Mouse (Mus musculus): Measurements from ENCODE around the gene Micall1. TPM values are rescaled to one million over a fixed set of nuclear protein-coding genes. Genes with fewer than 3 reads are reported as not detected.

Micall1 gene
- total RNA-seq, 1 experiment from 2014 or later: 57.5 TPM

DNA sequence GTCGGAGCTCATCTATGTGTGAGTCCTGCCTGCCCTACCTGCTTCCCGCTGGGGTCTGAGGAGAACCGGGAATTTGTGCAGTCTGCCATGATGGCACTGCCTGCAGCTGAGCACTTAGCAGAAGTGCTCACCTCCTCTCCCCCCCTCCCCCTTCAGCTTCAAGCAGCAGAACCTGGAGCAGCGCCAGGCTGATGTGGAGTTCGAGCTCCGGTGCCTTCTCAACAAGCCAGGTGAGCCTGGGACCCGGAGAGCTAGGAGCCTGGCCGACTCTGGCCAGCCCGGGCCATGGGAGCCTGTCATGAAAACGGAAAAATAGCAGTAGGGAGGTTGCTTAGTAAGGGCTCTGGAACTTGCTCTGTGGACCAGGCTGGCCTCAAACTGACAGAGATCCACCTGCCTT lies 22.1 kb downstream of the Micall1 start:
- DNase-seq: no peak

DNA sequence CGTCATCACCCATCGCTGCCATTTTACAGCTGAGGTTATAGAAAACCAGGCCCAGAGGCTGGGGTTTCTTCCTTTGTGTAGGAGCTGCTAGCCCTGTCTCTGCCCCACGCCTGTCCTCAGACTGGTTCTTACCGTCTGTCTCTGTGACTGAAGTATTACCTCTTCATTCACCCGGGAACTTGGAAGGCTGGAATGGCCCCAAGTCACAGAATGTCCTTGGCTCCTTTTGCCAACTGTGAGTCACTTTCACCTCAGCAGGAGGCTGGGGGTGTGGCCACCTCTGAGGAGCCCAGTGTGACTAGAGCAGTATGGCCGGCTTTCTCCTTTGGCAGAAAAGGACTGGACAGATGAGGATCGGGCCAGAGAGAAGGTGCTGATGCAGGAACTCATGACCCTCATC lies 22.7 kb downstream of the Micall1 start:
- peak; percentile 83 for DNase-seq

DNA sequence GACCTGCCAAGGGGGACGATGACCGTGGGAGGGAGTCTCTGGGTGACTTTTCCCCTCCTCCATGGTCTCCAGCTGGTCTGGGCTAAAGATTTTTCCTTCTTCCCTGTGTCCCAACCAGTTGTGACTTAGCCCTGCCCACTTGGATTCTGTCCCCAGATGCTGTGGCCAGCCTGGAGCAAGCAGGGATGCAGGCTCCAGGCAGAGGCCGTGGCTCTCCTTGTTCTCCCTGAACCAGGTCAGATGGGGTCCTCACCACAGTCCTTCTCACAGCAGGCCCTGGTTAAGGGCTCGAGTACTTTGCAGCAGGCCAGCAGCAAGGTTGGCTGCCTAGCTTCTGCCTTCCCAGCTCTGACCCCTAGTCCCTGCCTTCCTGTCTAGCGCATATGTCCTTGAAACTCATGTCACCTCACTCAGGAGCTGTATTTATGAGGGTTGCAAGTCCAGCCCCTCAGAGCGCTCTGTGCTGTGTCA lies 24.5 kb downstream of the Micall1 start:
- no peak for DNase-seq

DNA sequence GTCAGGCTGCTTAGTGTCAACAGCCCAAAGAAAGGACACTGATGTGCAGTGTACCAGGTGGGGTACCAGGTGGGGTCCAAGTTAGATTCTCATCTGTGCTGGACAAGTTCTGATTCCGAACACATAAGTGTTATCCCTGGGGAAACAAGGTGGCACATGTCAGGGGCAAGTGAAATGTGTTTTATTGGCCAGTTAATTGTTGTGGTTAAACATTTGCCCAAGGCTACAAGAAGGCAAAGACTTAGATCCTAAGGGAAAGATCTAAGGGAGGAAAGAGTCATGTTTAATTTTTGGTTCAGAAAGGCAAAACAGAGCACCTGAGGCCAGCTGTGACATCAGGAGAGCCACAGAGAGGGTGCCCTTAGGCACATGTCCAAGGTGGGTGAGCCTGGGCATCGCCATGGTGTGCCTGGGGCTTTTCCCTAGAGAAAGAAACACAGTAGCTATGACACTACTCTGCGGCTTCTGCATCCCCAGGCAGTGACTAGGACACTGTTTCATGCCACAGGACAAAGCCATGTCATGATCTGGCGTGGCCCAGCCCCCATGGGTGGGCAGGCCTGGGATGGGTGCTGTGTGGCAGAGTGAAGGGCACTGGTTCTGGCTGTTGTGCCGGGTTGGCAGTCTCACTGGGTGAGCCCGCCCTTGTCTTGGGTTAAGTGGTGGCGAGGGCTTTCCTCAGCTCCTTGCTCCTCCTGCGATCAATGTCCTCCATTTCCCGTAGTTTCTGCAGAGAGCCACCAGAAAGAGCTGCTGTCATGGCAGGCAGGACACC lies 26.0 kb downstream of the Micall1 start:
- DNase-seq: no peak

DNA sequence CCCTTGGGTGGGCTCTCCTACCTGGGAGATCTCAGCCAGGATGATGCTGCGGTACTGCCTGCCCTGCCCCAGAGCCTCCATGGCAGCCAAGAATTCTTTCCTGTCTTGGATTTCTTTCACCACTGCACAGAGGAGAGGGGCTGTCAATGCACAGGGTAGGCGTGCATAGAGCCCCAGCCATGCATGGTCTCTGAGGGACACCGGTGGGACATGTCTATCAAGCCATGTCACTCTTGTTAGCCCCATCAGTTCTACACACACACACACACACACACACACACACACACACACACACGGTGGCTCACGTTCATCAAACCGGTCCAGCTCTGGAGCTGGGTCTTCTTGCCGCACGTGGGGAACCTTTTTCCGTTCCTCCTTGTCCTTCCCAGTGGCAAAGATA lies 26.6 kb downstream of the Micall1 start:
- DNase-seq: no peak

DNA sequence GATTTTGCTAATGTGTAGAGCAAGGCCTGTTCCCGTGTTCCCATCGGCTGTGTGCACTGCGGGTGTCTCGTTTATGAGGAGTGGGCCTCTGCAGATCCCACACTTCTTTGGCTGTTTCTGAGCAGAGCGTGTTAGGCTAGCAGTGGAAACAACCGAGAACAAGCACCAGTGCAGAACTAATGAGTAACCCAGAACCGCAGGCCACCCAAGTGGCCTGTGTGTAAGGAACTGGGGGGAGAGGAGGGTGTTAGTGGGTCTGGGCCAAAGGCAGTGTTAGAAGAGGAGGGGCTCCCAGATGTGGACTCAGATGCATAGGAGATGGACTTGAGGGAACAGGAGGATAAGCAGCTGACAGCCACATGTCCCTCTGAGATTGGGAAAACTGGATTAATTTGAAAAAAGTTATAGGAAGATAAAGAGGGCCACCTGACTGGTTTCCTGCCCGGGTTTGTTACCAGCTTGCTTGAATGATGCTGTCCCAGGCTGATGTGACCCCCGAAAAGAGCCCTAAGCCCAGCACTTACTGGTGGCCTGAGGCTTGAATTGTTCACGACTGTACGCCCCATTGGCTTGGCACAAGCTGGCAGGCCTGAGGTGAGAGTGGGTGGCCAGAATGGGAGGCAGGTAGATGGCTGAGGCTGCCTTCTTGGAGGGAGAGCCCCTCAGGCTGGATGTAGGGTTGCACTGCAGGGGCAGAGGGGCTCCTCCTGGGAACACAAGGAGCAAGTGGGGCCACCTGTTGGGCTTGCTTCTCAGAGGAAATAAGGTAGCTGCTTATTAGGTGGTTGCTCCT lies 27.3 kb downstream of the Micall1 start:
- DNase-seq: no peak

DNA sequence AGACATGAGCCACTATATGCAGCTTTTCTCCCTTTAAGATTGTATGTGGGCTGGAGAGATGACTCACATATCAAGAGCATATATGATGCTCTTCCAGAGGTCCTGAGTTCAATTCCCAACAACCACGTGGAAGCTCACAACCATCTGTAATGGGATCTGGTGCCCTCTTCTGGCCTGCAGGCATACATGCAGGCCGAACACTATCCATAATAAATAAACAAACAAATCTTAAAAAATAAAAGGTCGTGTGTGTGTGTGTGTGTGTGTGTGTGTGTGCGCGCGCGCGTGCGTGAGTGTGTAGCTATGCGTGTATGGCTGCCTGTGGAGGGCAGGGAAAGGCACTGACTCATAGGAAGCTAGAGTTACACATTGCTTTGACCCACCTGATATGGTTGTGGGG lies 30.9 kb downstream of the Micall1 start:
- DNase-seq: no peak

DNA sequence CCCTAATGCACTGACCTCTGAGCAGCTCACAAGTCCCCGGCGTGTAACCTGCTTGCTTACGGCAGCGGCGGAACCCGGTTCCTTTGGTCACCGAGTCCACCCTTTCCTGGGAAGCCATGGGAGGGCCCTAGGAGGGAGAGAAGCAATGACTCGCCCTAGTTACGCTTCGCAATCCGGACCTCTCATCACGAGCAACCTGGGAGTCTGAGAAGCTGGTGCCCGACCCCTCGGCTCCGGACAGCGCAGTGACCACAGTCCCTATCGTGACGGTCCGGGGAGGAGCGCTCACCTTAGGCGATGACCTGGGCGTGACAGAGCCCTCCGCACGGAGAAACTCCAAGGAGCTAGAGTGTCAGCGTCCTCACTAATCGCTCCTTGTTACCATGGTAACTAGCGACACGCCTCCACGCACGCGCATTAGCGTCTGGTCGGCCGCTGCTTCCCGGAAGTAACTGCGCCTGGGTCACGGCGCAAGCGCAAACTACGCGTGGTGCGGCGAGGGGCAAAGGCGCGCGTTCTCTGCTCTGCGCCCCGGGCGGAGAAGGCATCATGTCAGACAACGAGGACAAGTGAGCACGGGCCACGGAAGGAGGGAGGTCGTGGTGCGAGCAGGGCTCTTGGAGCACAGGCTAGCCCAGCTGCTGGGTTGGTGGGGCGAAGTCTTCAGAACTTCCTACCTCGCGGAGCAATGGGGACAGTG lies 32.3 kb downstream of the Micall1 start, which contains the start of the genes Polr2f and 1700088E04Rik:
Polr2f (plus strand) TSS at position 144 of the 700 bp plus-strand sequence.
1700088E04Rik (minus strand) TSS at position 388 of the 700 bp plus-strand sequence.
- DNase-seq: peak; percentile 96

DNA sequence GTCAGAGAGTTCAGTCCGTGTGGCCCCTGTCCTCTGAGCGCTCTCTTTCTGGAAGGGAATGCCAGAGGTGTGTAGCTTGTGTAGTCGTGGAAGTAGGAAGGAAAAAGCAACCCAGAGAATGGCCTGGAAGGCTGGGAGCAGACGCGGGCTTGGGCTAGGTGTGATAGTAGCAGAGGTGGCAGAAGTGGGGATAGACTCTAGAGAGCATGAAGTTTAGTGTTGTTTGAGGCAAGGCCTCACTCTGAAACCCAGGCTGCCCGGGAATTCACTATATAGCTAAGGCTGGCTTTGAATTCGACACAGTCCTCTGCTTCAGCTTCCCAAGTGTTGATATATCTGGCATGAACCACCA lies 32.8 kb downstream of the Micall1 start:
- DNase-seq: no peak

DNA sequence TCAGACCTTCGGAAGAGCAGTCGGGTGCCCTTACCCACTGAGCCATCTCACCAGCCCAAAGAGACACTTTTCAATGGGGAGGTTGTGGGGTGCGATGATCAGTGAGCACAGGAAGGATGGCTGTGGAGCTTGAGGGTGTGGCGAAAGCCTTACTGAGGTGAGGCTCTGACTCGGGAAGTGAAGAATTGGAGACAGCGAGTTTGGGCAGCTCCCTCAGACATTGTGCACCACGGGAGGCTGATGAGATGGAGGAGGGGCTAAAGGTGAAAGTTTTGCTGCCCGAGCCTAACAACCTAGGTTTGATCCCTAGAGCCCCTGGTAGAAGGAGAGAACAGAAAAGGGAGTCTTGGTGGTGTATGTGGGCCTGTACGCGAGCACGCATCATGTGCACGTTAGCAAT lies 34.6 kb downstream of the Micall1 start:
- DNase-seq: no peak

DNA sequence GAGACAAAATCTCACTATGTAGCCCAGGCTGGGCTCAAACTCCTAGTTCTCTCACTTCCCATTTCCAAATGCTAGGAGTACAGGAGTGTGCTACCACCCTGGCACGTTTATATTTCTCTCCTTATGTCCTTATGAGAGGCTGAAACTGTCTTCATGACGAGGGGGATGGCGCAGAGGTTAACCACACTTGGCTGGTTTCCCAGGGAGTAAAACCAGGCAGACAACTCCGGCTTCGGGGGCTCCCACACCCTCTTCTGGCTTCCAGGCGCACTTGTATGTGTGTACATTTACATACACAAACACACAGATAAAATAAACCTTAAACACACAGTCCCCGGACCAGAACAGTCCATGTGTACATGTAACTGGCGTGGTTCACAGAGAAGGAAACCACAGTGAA lies 35.3 kb downstream of the Micall1 start:
- no peak for DNase-seq

DNA sequence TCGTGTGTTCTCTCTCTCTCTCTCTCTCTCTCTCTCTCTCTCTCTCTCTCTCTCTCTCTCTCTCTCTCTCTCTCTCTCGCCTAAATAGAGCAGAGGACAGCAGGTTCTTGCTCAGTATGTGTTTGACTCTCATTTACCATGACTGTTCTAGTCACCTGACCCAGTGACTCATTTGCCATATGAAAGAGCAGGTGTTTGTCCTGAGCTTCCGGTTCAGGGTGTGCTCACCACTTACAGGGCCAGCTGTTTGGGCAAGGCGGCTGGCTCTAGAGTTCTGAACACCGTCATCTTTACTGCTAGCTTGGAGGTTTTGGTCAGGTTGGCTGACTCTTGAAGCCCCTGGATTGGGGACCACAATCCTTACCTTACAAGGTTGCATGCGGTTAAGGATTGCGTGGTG lies 36.8 kb downstream of the Micall1 start:
- no peak for DNase-seq

DNA sequence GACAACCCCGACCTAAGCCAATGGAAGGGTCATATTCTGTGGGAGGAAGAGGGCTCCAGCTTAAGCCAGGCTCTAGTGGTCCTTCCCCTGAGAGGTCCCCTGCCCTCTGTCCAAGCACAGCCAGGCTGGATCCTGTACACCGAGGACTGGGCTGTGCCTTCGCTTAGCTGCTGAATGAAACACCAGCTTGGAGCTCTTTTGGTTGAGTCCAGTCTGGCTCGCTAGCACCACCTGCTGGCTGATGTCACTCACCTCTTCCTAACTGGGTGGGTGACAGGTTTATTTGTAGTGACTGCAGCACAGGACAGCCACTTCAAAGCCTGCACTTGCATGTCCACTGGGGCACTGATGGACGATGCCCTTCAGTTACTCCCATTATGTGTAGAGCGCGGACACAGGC lies 39.8 kb downstream of the Micall1 start:
- DNase-seq: peak; percentile 88

DNA sequence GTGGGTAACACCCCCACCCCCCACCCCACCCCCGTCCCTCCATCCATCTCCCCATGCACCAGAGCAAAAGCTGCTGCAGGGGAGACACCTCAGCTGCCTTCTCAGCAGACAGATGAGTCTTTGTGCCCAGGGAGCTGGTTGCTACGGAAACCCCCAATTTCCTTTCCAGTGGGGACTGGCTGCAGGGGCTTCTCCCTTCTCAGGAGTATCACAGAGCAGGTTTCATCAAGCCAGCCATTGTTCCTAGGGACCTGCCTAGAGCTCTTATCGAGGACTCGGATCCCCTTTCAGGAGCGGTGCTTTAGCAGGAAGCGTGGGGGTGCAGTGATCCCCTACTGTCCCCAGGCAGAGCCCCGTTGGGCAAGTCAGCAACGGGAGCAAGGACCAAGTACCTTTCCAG lies 43.2 kb downstream of the Micall1 start:
- no peak for DNase-seq

DNA sequence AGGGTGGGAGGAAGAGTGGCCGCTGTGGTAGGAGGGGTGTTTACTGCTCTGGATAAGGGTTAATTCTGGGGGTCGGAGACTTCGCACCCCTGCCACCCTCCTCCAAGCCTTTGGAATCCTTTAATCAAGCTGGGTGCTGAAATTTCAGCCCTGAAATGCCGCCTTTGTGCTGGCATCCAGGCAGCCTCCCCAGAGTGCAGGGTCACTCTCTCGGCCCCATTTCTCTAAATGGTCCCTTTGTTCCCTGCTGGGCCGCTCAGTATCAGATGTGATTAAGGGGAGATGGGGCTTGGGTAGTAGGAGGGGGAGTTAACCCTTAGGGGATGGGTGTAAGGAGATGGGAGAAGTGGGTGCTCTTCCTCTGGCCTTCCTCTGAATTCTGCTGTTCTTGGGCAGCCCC lies 44.0 kb downstream of the Micall1 start:
- DNase-seq: no peak

DNA sequence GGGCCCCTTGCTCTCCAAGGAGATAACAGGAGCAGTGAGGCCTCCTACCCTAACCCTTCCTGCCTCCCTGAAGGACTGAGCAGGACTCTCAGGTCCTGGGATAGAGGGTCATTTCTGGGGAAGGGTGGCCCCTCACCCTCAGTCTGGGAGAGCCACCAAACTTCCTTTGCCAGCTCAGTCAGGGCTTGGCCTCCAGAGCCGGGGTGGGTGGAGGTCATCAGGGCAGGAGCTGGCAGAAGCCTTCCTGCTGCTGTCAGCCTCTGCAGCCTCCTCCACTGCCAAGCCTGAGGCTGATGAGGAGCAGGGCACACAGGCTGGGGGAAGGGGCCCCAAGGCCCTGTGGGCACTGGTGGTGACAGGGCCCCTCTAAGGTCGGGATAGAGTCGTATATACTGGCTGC lies 46.9 kb downstream of the Micall1 start:
- no peak for DNase-seq

DNA sequence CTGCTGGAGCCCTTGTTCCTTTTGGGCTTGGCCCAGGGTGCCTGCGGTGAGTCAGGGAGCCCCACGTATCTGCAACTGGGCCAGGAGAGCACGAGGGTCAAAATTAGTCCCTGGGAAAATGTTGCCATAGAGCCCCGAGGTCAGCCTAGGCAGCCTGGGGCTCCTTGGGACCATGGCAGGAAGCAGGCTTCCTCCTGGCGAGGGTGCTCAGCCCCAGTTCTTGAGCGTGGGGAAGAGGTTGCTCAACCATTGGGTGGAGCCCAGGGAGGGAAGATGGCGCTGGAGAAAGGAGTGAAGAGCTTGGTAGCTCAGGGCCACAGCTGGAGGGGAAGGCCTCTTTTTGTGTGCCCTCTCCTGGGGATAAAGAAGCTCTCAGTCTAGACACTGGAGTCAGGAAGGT lies 53.6 kb downstream of the Micall1 start:
- no peak for DNase-seq

DNA sequence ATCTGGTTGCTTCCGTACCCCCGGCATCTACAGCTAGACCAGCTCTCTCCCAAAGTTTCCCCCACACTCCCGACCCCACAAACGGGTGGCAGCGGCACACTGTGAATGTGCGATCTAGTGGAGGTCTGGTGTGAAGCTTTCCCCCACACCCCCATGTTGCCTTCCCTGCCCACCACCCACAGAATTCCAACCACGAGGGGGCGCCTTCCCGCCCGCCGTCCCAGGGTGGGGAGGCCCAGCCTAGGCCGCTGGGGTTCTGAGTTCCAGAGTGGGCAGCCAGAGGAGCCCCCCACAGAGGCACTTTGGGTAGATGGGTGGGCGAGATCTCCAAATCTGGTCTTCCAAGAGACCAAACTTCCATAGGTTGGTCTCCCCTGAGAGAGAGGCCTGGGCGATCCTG lies 54.1 kb downstream of the Micall1 start:
- DNase-seq: no peak

DNA sequence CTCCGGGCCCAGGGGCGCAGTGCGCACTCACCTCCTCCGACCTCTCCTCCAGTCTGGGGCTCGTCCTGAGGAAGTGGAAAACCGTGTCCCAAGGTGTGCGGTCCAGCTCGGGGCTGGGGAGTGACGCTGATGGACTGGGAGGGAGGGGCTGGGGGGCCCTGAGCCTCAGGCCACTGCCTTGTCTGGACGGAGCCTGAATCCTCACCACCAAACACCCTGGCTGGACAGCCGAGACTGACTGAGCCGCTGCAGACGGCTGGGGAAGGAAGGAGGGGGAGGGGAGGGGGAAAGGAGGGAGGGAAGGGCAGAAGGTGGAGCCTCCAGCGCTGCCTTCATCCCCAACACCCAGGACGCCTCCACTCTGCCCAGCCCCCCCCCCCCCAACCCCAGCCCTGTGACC lies 55.6 kb downstream of the Micall1 start:
- DNase-seq: no peak

DNA sequence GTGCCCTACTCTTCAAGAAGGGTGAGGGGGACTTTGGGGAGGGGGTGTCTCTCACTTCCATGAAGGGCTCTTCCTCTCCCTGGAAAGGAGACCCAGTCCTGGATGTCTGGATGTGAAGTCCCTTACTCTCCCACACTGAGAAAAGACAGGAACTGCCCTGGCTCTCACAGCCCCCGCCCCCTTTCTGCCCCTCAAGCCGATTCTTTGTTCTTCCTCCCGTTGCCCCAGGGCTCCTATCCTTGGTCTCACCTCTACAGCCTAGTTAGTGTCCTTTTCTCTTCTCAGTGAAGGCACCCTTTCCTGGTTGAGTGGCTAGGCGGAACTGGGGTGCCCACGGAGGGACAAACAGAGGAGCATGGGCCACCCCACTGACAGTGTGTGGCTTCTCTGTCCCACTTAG lies 56.4 kb downstream of the Micall1 start, which contains the start of gene Sox10:
Sox10 (minus strand) TSS at position 101 of the 400 bp plus-strand sequence.
- no peak for DNase-seq

DNA sequence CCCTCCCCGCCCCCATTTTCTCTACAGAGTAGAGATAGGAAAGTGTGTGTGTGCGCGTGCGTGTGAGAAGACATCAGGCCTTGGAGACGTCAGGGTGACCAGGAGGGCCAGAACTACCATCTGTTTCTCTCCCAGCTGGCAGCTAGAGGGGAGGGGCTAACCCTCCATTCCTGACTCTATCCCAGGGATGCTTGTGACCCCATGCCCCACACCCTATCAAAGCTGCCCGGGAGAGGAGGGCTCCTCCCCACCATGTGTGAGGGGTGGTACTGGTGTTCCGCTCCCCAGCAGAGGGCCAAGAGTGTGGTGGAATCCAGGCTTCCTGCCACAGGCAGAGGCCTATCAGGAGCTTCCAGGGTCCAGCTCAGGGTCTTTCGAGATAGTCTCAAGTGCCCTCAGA lies 58.0 kb downstream of the Micall1 start:
- DNase-seq: no peak

DNA sequence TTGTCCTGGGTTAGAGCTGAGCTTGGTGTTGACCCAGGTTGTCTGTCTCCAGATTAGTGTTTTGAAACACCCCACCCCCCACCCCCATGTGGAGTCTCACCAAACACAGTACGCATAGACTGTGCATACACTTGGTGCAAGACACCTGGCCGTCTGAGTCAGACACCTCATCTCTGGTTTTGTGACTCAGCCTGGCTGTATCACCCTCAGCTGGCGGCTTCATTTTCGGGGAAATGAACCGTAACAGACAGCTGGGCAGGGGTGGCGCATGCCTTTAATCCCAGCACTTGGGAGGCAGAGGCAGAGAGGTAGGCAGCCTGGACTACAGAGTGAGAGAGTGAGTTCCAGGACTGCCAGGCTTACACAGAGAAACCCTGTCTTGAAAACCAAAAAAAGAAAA lies 68.2 kb downstream of the Micall1 start:
- no peak for DNase-seq

DNA sequence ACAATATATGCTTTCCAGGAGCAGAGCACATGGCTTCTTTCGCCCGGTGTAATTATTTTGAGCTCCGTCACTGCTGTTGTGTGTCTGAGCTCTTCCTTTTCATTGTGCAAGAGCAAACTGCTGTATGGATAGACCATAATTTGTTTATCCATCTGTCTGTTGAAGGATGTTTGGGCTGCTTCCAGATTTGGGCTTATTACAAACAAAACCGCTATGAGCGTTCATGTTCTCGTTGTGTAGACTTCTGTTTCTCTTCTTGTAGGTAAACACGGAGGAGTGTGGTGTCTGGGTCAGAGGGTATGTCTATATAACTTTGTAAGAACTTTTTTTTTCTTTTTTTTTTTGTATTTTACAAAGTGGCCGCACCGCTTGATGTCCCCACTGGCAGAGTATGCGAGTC lies 76.5 kb downstream of the Micall1 start:
- no peak for DNase-seq

Measured in adrenal gland, postnatal 25 days (tissue).